Mouse (Mus musculus) right cerebral cortex, adult 18-20 months (tissue): ENCODE results near the gene Fgl2.

Experiments used
- DNase-seq: peaks from one replicate; pipeline ENCODE4 v3.0.0; 2022; ENCODE audit warnings: mixed read lengths

The Fgl2 gene

GRCm38 (mm10) chr5:21384252-21384960, 12.0 kb downstream of the Fgl2 start:
- no peak for DNase-seq

GRCm38 (mm10) chr5:21384976-21385375, 12.5 kb downstream of the Fgl2 start:
- DNase-seq = no peak

- DNase-seq = no peak
These were observed 14.0 kb downstream of the Fgl2 start for GRCm38 (mm10) chr5:21386432-21386831.

GRCm38 (mm10) chr5:21387340-21387739, 14.9 kb downstream of the Fgl2 start:
- DNase-seq = no peak

GRCm38 (mm10) chr5:21388855-21389254, 16.4 kb downstream of the Fgl2 start:
- no peak for DNase-seq

GRCm38 (mm10) chr5:21391616-21392384, 19.4 kb downstream of the Fgl2 start:
- DNase-seq = no peak

GRCm38 (mm10) chr5:21394562-21394961, 22.1 kb downstream of the Fgl2 start:
- no peak for DNase-seq

GRCm38 (mm10) chr5:21395205-21395840, 22.9 kb downstream of the Fgl2 start:
- DNase-seq = no peak

GRCm38 (mm10) chr5:21411261-21411666, 38.8 kb downstream of the Fgl2 start:
- no peak for DNase-seq

- no peak for DNase-seq
These were observed 39.6 kb downstream of the Fgl2 start for GRCm38 (mm10) chr5:21412056-21412455.

GRCm38 (mm10) chr5:21413322-21413721, 40.9 kb downstream of the Fgl2 start:
- DNase-seq = no peak

- no peak for DNase-seq
These were observed 41.8 kb downstream of the Fgl2 start for GRCm38 (mm10) chr5:21414116-21414820.

GRCm38 (mm10) chr5:21418613-21419012, 46.2 kb downstream of the Fgl2 start:
- no peak for DNase-seq

- DNase-seq = no peak
These were observed 48.2 kb downstream of the Fgl2 start for GRCm38 (mm10) chr5:21420609-21421008.

GRCm38 (mm10) chr5:21424614-21425602, 52.5 kb downstream of the Fgl2 start, which contains the start of the genes Ccdc146 and Fam185a:
Ccdc146 (minus strand) TSS chr5:21424677.
Fam185a (plus strand) TSS chr5:21424958.
- DNase-seq = peak; percentile 97

GRCm38 (mm10) chr5:21426666-21427065, 54.2 kb downstream of the Fgl2 start:
- no peak for DNase-seq
